ENCODE assay signal across 8 mouse cellular contexts in the genomic region with DNA sequence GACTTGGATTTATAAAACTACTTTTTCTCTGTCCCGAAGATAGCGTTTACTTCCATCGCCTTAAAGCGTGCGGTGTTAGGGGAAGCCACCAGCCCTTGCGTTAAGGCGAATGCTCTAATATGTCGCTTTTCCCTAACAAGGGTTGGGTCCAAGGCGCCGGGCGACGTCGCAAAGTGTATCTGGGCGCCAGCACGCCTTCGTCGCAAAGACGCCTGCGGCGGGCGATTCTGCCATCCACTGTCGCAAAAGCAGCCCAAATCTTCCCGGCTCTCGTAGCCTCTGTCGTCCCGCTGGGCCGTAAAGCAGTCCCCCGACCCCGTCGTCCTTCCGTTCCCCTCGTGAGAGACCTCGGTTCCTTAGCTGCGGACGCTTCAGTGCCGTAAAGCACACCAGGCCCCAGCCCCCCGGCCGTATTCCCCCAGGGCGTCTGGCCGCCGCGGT. TPM values are rescaled to one million over a fixed set of nuclear protein-coding genes. Genes with fewer than 3 reads are reported as not detected.
DNase-seq lines count a peak whose midpoint lies in the region; ATAC-seq and TF ChIP-seq lines count a peak whose summit lies in the region.

No protein-coding gene starts in this region.

- H3K27me3 ChIP-seq in hindbrain, embryonic 10.5 days (ENCODE audit: insufficient read depth, poor library complexity, severe bottlenecking) = no peaks in the 10 kb centered on the region
- no peaks in the 10 kb centered on the region for H3K27me3 ChIP-seq in lung, postnatal 0 days (replicated peaks; ENCODE audit: insufficient read depth, low read length)

- peak; percentile 4; the same call in 1 of the 2 replicates for TF ChIP-seq EP300 in lung, postnatal 0 days (IDR thresholded peaks at IDR 0.05)

- no peak for TF ChIP-seq CTCF in lung, postnatal 0 days (IDR thresholded peaks at IDR 0.05)

- peak overlapping the region; percentile 65 for H3K9ac ChIP-seq in lung, postnatal 0 days (replicated peaks; ENCODE audit: low read depth)

- no peaks in the 10 kb centered on the region for H3K9me3 ChIP-seq in hindbrain, embryonic 10.5 days
- H3K9me3 ChIP-seq in lung, postnatal 0 days (ENCODE audit: low read length) = no peaks in the 10 kb centered on the region

- peaks cover 36% of the 10 kb centered on the region for H3K36me3 ChIP-seq in hindbrain, embryonic 10.5 days
- peaks cover 15% of the 10 kb centered on the region for H3K36me3 ChIP-seq in lung, postnatal 0 days (ENCODE audit: insufficient read depth, low read length)

- H3K27ac ChIP-seq in hindbrain, embryonic 10.5 days = peak overlapping the region; percentile 99
- peak overlapping the region; percentile 93 for H3K27ac ChIP-seq in lung, postnatal 0 days (ENCODE audit: low read length)

- H3K4me3 ChIP-seq in hindbrain, embryonic 10.5 days = peak overlapping the region; percentile 98
- peak overlapping the region; percentile 82 for H3K4me3 ChIP-seq in lung, postnatal 0 days (ENCODE audit: low read depth, low read length)

- WGBS in hindbrain, embryonic 10.5 days = under 1% methylated on average over 42 of the region's 42 CpGs
- WGBS in lung, postnatal 0 days = under 1% methylated on average over 39 of the region's 42 CpGs

- ATAC-seq in lung, postnatal 0 days = peak; percentile 86

- peak overlapping the region; percentile 73 for H3K4me2 ChIP-seq in lung, postnatal 0 days (replicated peaks; ENCODE audit: low read depth, low read length)

- peaks cover 50% of the 10 kb centered on the region for H3K4me1 ChIP-seq in hindbrain, embryonic 10.5 days (replicated peaks)
- no peaks in the 10 kb centered on the region for H3K4me1 ChIP-seq in lung, postnatal 0 days (ENCODE audit: insufficient read depth, low read depth, low read length)

- peak; percentile 97 for DNase-seq in NIH3T3 (ENCODE audit: low read depth)
- peak; percentile 98 for DNase-seq in cerebellum, adult 9-11 months
- DNase-seq in frontal cortex, adult 2 months (ENCODE audit: extremely low spot score in 1 of 2, low spot score in 1 of 2) = peak; percentile 98
- DNase-seq in hindbrain, embryonic 10.5 days (ENCODE audit: low spot score) = peak; percentile 97
- DNase-seq in layer of hippocampus, postnatal 10 days (ENCODE audit: low spot score in 2 of 2) = peak; percentile 95
- DNase-seq in lung, postnatal 0 days (ENCODE audit: low spot score) = peak; percentile 99
- DNase-seq in ovary, postnatal 10 days (ENCODE audit: low spot score) = peak; percentile 75
- peak; percentile 98 for DNase-seq in thymus, postnatal 0 days (ENCODE audit: low spot score)

RNA-seq across cellular contexts. Expression of a gene that starts 0.6 kb away (rescaled TPM):
- polyA plus RNA-seq in frontal cortex, adult 2 months (2012; rRNA removed) = 98.0 and 101 TPM in 2 replicates
- 12.5 and 13.4 TPM in 2 replicates for polyA plus RNA-seq in hindbrain, embryonic 10.5 days (2016; fragmentation: Nextera tagmentation; extraction: Ambion mirVana)
- total RNA-seq in layer of hippocampus, postnatal 10 days (2021) = 100 to 1,000 TPM; 127 to 146 TPM
- polyA plus RNA-seq in lung, postnatal 0 days (2015; fragmentation: Nextera tagmentation; extraction: Ambion mirVana) = 3.8 and 3.9 TPM in 2 replicates
- polyA plus RNA-seq in thymus, postnatal 0 days (2015; fragmentation: Nextera tagmentation; extraction: Ambion mirVana) = 6.2 and 7.5 TPM in 2 replicates

RNA-seq across cellular contexts. Expression of a gene that starts 0.6 kb away (rescaled TPM):
- 0.67 and 1.00 TPM in 2 replicates for polyA plus RNA-seq in frontal cortex, adult 2 months (2012; rRNA removed)
- 11.4 and 15.2 TPM in 2 replicates for polyA plus RNA-seq in hindbrain, embryonic 10.5 days (2016; fragmentation: Nextera tagmentation; extraction: Ambion mirVana)
- 1 to 10 TPM; 2.4 to 2.5 TPM for total RNA-seq in layer of hippocampus, postnatal 10 days (2021)
- polyA plus RNA-seq in lung, postnatal 0 days (2015; fragmentation: Nextera tagmentation; extraction: Ambion mirVana) = 6.4 and 7.0 TPM in 2 replicates
- 19.8 and 26.0 TPM in 2 replicates for polyA plus RNA-seq in thymus, postnatal 0 days (2015; fragmentation: Nextera tagmentation; extraction: Ambion mirVana)

RNA-seq across cellular contexts. Expression of a gene that starts 6.1 kb away (rescaled TPM):
- 0.24 and 0.27 TPM in 2 replicates for polyA plus RNA-seq in frontal cortex, adult 2 months (2012; rRNA removed)
- polyA plus RNA-seq in hindbrain, embryonic 10.5 days (2016; fragmentation: Nextera tagmentation; extraction: Ambion mirVana) = 1.2 and 1.4 TPM in 2 replicates
- under 1 TPM; 0.16 to 0.21 TPM for total RNA-seq in layer of hippocampus, postnatal 10 days (2021)
- 1.5 and 1.7 TPM in 2 replicates for polyA plus RNA-seq in lung, postnatal 0 days (2015; fragmentation: Nextera tagmentation; extraction: Ambion mirVana)
- 150 and 176 TPM in 2 replicates for polyA plus RNA-seq in thymus, postnatal 0 days (2015; fragmentation: Nextera tagmentation; extraction: Ambion mirVana)

RNA-seq across cellular contexts. Expression of a gene that starts 12.3 kb away (rescaled TPM):
- polyA plus RNA-seq in frontal cortex, adult 2 months (2012; rRNA removed) = 64.6 and 69.0 TPM in 2 replicates
- polyA plus RNA-seq in hindbrain, embryonic 10.5 days (2016; fragmentation: Nextera tagmentation; extraction: Ambion mirVana) = 96.8 and 105 TPM in 2 replicates
- 10 to 100 TPM; 27.8 to 30.2 TPM for total RNA-seq in layer of hippocampus, postnatal 10 days (2021)
- polyA plus RNA-seq in lung, postnatal 0 days (2015; fragmentation: Nextera tagmentation; extraction: Ambion mirVana) = 53.0 and 59.1 TPM in 2 replicates
- 94.8 and 106 TPM in 2 replicates for polyA plus RNA-seq in thymus, postnatal 0 days (2015; fragmentation: Nextera tagmentation; extraction: Ambion mirVana)

RNA-seq across cellular contexts. Expression of a gene that starts 20.2 kb away (rescaled TPM):
- polyA plus RNA-seq in frontal cortex, adult 2 months (2012; rRNA removed) = 1.6 and 1.8 TPM in 2 replicates
- polyA plus RNA-seq in hindbrain, embryonic 10.5 days (2016; fragmentation: Nextera tagmentation; extraction: Ambion mirVana) = 5.2 and 6.8 TPM in 2 replicates
- total RNA-seq in layer of hippocampus, postnatal 10 days (2021) = under 1 TPM; 0.85 TPM
- polyA plus RNA-seq in lung, postnatal 0 days (2015; fragmentation: Nextera tagmentation; extraction: Ambion mirVana) = 10.1 and 11.4 TPM in 2 replicates
- 1.7 and 2.3 TPM in 2 replicates for polyA plus RNA-seq in thymus, postnatal 0 days (2015; fragmentation: Nextera tagmentation; extraction: Ambion mirVana)

Comparison
In these comparisons a context has a peak if more than half of its experiments do, and no peak if none do; other contexts are left out.
1. Peak in every context shown above with its lines: DNase-seq, ATAC-seq, H3K4me3 ChIP-seq and H3K27ac ChIP-seq.
2. RNA of a gene that starts 6.1 kb away (polyA plus RNA-seq): 150 to 176 TPM in thymus, postnatal 0 days; 1.5 to 1.7 TPM in lung, postnatal 0 days, 1.2 to 1.4 TPM in hindbrain, embryonic 10.5 days and 0.24 to 0.27 TPM in frontal cortex, adult 2 months; every median in the first group is over 10 times any median in the second.